Mouse (Mus musculus) hindbrain, embryonic 11.5 days (tissue): ENCODE measurements around the gene Itpr1. TPM values are rescaled to one million over a fixed set of nuclear protein-coding genes. Genes with fewer than 3 reads are reported as not detected.

ENCODE experiments used
- ATAC-seq: fragments of 200-750 bp; cut with Nextera tagmentation; 2 replicates; pipeline ENCODE4 v1.8.0; 2017; ENCODE audit warnings: mild to moderate bottlenecking, moderate TSS enrichment, moderate library complexity; ENCODE audit not compliant: low FRiP score
- DNase-seq: peaks from one replicate; pipeline ENCODE4 v3.0.0-alpha.2; 2015; ENCODE audit warnings: low spot score
- H3K27ac ChIP-seq: fragments of 300-500 bp; sonication (generic); 2 replicates; pipeline ENCODE4 v1.5.1; 2014; ENCODE audit warnings: mild to moderate bottlenecking, low read depth, low read length
- H3K27me3 ChIP-seq: fragments of 300-500 bp; sonication (generic); 2 replicates; pipeline ENCODE4 v1.6.1; 2014; ENCODE audit warnings: mild to moderate bottlenecking, low read length, moderate library complexity, mixed read lengths; ENCODE audit not compliant: control insufficient read depth, insufficient read depth
- H3K36me3 ChIP-seq: fragments of 300-500 bp; sonication (generic); 2 replicates; pipeline ENCODE4 v1.6.1; 2014; ENCODE audit warnings: mild to moderate bottlenecking, low read length, moderate library complexity, mixed read lengths; ENCODE audit not compliant: control insufficient read depth, insufficient read depth
- H3K4me1 ChIP-seq: fragments of 300-500 bp; sonication (generic); replicated peaks from 2 replicates; pipeline ENCODE4 v1.6.1; 2014; ENCODE audit warnings: low read length, mixed read lengths; ENCODE audit not compliant: control insufficient read depth, insufficient read depth
- H3K4me2 ChIP-seq: fragments of 300-500 bp; sonication (generic); replicated peaks from 2 replicates; pipeline ENCODE4 v1.6.1; 2014; ENCODE audit warnings: mild to moderate bottlenecking, low read depth, low read length
- H3K4me3 ChIP-seq: fragments of 300-500 bp; sonication (generic); 2 replicates; pipeline ENCODE4 v1.5.1; 2014; ENCODE audit warnings: low read depth, low read length
- H3K9ac ChIP-seq: fragments of 300-500 bp; sonication (generic); 2 replicates; pipeline ENCODE4 v1.6.1; 2014; ENCODE audit warnings: low read depth, low read length
- H3K9me3 ChIP-seq: fragments of 300-500 bp; sonication (generic); 2 replicates; pipeline ENCODE4 v1.6.1; 2016; ENCODE audit warnings: low read length; ENCODE audit not compliant: control insufficient read depth
- WGBS: fragments of 180-500 bp; shearing (Covaris S2); extraction: QIAGEN DNeasy Blood & Tissue Kit; methylation state at CpG from one replicate; pipeline ENCODE4 v1.1.7; 2014; 5-methylcytosine and 5-hydroxymethylcytosine counted together
- polyA plus RNA-seq: library from polyadenylated mRNA; unstranded; fragments of >200 nt; fragmentation: Nextera tagmentation; extraction: Ambion mirVana; gene quantifications from 2 replicates; pipeline ENCODE4 v1.2.1, GENCODE M21; 2014

Itpr1 gene
- polyA plus RNA-seq, 1 experiment from 2014 or later: 9.6 TPM

DNA sequence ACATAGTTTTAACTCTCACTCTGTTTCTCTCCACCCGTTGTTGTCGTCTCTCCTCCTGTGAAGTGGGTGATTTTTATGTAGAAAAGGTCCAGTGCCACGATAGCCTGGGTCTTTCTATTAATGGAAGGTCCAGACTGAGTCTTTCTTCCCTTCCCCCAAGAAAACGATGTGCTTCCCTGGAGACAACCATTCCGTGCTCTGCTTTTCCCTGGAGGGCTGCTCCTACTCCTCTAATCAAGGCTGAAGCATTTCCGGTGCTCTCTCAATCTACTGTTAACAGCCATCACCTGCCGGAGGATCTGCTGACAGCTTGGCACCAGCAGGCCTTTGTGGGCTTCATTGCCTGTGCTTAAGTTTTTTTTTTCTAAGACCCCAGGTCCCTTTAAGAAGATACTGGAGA is 60.6 kb downstream of the Itpr1 start:
- Histone ChIP-seq H3K4me3 (no peak overlapping the region), H3K9me3 (no peaks in the 10 kb centered on the region), H3K4me1 (no peaks in the 10 kb centered on the region), H3K27me3 (no peaks in the 10 kb centered on the region), H3K36me3 (no peaks in the 10 kb centered on the region), H3K9ac (no peak overlapping the region), H3K4me2 (no peak overlapping the region), H3K27ac (no peak overlapping the region)
- no peak for DNase-seq
- no peak for ATAC-seq
- WGBS: 73% methylated on average over 7 of the region's 7 CpGs

DNA sequence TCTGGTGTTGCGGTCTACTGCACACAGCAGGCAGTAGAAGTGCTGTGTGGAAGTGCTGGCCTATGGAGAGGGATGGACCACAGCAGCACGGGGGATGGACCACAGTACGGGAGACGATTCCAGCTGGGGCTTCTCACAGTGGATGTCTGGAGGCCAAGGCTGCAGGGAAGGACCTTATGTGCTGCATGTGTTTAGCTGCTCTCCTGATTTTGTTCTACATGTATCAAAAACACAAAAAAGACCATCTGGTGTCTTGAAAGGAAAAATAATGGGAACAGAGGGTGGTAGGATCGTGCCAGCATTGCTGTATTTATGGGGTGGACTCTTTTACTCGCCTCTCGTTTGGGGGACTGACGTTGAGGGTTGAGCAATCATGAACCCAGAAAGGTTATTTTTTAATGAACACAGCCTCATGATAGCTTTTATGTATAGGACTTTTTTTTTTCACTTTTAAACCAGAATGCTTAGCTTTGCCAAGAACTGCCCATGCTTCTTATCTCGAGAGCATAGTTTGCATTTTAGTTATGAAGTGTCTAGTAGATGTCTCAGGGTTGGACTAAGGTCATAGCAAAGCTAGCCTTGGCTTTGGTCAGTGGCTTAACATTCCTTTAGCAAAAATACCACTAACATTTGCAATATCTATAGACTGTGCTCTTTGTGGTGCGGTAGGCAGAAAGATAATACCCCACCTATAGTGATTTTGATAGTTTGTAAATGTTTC is 61.6 kb downstream of the Itpr1 start:
- no peaks in the 10 kb centered on the region for H3K36me3 ChIP-seq
- WGBS: 70% methylated on average over 10 of the region's 10 CpGs
- H3K9me3 ChIP-seq: no peaks in the 10 kb centered on the region
- no peak overlapping the region for H3K4me3 ChIP-seq
- no peak for DNase-seq
- no peak for ATAC-seq
- no peaks in the 10 kb centered on the region for H3K27me3 ChIP-seq
- H3K4me2 ChIP-seq: no peak overlapping the region
- H3K27ac ChIP-seq: no peak overlapping the region
- H3K9ac ChIP-seq: no peak overlapping the region
- no peaks in the 10 kb centered on the region for H3K4me1 ChIP-seq

DNA sequence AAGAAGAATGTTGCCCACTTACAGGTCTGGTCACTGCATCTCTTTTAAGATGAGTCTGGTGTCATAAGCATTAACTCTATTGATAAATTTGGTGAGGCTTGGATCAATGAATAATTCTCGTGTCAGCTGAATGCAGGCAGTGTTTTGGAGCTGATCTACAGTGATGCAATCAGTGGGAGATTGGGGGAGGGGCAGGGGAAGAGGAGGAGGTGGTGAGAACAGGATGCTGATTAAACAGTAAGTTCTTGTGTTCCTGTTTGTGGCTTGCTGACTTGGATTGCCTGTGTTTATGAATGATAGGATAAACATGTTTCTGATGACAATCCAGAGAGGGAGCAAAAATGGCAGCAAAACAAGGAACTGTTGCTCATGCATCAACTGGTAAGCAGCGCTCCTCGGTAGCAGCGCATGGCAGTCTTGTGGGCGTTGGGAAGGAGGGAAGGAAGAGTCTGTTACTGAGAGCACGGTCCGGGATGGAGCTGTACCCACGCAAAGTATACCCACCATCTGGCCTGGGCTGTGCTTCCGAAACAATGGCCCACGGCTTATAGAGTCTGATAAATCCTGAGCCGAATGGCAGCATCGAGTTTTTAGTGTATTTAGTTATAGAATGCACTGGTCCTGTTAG is 64.1 kb downstream of the Itpr1 start:
- Histone ChIP-seq H3K9ac (no peak overlapping the region), H3K36me3 (no peaks in the 10 kb centered on the region), H3K27ac (no peak overlapping the region), H3K4me3 (no peak overlapping the region), H3K27me3 (no peaks in the 10 kb centered on the region), H3K9me3 (no peaks in the 10 kb centered on the region), H3K4me2 (no peak overlapping the region), H3K4me1 (no peaks in the 10 kb centered on the region)
- no peak for ATAC-seq
- 89% methylated on average over 12 of the region's 12 CpGs for WGBS
- DNase-seq: no peak

DNA sequence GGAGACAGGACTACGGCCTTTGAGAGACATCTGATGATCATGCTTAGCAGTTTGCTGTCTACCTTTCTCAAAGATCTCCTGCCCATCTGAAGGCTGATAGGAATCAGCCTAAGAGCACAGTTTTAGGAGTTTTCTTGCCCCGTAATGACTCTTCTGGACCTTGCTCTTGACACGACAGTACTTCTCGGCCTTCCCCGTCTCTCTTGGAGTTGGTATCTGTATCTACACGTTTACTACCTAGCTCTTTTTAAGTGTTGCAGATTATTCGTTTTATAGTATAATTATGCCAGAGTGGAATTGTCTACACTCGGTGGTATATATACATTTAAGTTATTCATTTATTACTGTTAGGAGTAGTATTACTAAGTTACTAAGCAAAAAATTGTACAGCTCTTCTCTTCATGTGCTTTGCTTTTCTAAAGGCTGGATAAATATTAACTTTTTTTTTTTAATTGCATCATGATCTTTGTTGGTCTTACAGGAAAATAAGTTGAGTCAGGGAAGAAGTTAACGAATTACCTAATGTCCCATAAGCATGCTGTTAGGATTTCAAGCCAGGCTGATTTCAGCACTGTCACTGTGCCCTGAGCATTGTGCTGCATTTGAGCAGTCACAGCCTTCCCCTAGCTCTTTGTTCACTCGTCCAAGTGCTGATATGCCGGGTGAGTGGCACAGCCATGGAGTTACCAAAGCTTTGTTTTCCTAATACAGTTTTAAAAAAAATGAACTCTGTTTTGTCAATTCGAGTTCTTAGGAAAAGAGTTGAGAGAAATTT is 64.9 kb downstream of the Itpr1 start:
- Histone ChIP-seq H3K36me3 (no peaks in the 10 kb centered on the region), H3K27me3 (no peaks in the 10 kb centered on the region), H3K9me3 (no peaks in the 10 kb centered on the region), H3K4me3 (no peak overlapping the region), H3K27ac (no peak overlapping the region), H3K9ac (no peak overlapping the region), H3K4me1 (no peaks in the 10 kb centered on the region), H3K4me2 (no peak overlapping the region)
- ATAC-seq: no peak
- no peak for DNase-seq
- 89% methylated on average over 12 of the region's 12 CpGs for WGBS

DNA sequence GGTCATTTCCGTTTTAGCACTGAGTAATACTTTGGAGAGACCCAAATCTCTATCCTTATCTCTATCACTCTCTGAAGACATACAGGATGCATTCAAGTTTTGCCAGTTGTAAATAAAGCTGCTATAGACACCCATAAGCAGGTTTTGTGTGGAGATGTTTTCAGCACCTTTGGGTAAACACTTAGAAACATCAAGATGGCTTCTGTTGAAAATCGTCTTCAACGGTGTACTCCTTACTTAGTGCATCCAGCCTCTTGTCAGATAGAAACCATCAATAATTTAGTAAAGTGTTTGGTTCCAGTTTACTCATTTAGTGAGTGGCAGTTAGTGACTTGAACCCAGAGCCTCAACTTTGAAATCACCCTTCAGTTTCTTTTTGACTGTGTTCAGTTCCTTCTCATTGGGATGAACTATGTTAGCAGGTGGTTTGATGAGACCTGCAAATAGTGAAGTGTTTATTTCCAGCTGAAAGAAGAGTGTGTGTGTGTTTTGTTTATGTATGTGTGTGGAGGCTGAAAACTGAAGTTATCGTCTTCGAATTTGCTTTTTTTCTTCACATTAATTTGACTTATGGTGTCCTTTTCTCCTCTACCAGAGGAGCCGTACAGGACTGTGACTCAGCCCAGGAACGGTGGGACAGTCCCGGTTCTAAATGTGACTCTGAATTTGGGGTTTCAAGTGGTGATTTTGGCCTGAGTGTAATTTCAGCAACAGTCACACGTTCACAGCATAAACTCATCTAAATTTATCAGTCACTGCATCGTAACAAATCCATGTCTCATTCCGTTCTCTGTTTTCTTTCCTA is 66.1 kb downstream of the Itpr1 start:
- no peak overlapping the region for H3K9ac ChIP-seq
- no peak overlapping the region for H3K27ac ChIP-seq
- no peaks in the 10 kb centered on the region for H3K27me3 ChIP-seq
- WGBS: 95% methylated on average over 11 of the region's 11 CpGs
- DNase-seq (no peak), ATAC-seq (no peak)
- no peak overlapping the region for H3K4me2 ChIP-seq
- H3K9me3 ChIP-seq: no peaks in the 10 kb centered on the region
- no peaks in the 10 kb centered on the region for H3K4me1 ChIP-seq
- H3K4me3 ChIP-seq: no peak overlapping the region
- H3K36me3 ChIP-seq: no peaks in the 10 kb centered on the region

DNA sequence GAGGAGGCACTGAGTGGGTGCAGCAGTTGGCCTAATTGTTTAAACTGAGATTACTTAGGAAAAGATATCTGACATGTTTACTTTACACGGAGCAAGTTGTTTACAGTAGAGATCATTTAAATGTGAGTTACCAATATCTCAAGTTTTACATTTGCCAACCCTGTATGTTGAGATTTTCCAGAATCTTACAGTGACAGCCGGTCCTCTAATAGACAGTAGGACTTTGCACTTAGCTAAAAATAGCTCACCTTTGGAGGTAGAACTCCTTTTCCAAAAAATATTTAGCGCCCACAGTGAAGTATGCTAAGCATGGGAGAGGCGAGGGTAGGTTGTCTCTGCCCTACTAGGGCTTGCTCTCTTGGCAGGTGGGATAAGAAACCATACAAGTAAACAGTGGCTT is 69.2 kb downstream of the Itpr1 start:
- Histone ChIP-seq H3K9ac (no peak overlapping the region), H3K4me2 (no peak overlapping the region), H3K27me3 (no peaks in the 10 kb centered on the region), H3K27ac (no peak overlapping the region), H3K4me3 (no peak overlapping the region), H3K9me3 (no peaks in the 10 kb centered on the region), H3K36me3 (no peaks in the 10 kb centered on the region), H3K4me1 (no peaks in the 10 kb centered on the region)
- DNase-seq: no peak
- no peak for ATAC-seq
- 94% methylated on average over 4 of the region's 4 CpGs for WGBS

DNA sequence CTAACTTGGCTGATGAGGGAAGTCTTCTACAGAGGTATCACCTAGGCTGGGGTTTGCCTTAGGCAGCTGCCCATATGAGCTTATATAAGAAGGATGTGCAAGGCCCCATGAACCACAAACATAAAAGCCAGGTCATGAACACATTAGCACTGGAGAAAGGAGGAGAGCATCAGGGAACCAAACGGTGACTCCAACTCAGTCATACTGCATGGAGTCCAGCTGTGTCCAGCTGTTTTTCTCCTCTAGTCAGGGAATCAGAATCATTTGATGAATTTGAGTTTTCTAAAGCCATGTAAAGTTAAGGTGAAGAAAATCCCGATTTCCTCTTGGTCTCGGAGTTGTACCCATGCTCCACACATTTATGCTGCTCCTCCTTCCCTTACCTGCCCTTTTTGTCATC is 69.7 kb downstream of the Itpr1 start:
- no peak for ATAC-seq
- H3K4me2 ChIP-seq: no peak overlapping the region
- H3K9me3 ChIP-seq: no peaks in the 10 kb centered on the region
- H3K27ac ChIP-seq: no peak overlapping the region
- H3K4me3 ChIP-seq: no peak overlapping the region
- DNase-seq: no peak
- H3K9ac ChIP-seq: no peak overlapping the region
- H3K36me3 ChIP-seq: no peaks in the 10 kb centered on the region
- H3K27me3 ChIP-seq: no peaks in the 10 kb centered on the region
- WGBS: 90% methylated on average over 3 of the region's 3 CpGs
- H3K4me1 ChIP-seq: no peaks in the 10 kb centered on the region

DNA sequence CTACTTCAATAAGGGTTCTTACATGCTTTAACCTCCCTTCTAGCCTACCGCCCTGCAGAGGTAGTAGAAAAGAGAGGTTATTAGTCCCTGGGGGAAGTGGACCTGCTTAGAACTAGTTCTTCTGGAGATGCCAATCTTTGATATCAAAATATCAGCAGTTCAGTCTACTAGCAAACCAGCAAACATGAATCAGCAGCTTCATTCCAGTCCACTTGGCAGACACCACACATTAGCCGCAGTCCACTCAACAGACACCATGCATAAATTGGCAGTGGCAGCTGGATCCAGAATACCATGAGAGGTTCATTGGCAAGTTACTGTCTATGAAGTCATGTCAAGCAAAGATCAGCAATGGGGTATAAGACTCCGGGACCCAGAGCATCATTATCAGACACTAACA is 71.8 kb downstream of the Itpr1 start:
- Histone ChIP-seq H3K9me3 (no peaks in the 10 kb centered on the region), H3K4me1 (no peaks in the 10 kb centered on the region), H3K27me3 (no peaks in the 10 kb centered on the region), H3K4me2 (no peak overlapping the region), H3K27ac (no peak overlapping the region), H3K9ac (no peak overlapping the region), H3K36me3 (no peaks in the 10 kb centered on the region), H3K4me3 (no peak overlapping the region)
- WGBS: 94% methylated on average over 3 of the region's 3 CpGs
- DNase-seq (no peak), ATAC-seq (no peak)
